Mouse (Mus musculus): ENCODE data around the gene Tapbp. TPM values are rescaled to one million over a fixed set of nuclear protein-coding genes. Genes with fewer than 3 reads are reported as not detected.

Tapbp gene
- total RNA-seq, 2 experiments from 2014 or later, result 43.2 to 43.9 TPM

- peak in 1 of 2 experiments; percentile 81 for DNase-seq (ENCODE audit: low spot score in 2 of 2)
Observed at GRCm38 (mm10) chr17:33920282-33921097, 4.8 kb downstream of the Tapbp start.

- no peak for DNase-seq (ENCODE audit: low spot score in 2 of 2)
Observed at GRCm38 (mm10) chr17:33921361-33921760, 5.7 kb downstream of the Tapbp start.

DNA sequence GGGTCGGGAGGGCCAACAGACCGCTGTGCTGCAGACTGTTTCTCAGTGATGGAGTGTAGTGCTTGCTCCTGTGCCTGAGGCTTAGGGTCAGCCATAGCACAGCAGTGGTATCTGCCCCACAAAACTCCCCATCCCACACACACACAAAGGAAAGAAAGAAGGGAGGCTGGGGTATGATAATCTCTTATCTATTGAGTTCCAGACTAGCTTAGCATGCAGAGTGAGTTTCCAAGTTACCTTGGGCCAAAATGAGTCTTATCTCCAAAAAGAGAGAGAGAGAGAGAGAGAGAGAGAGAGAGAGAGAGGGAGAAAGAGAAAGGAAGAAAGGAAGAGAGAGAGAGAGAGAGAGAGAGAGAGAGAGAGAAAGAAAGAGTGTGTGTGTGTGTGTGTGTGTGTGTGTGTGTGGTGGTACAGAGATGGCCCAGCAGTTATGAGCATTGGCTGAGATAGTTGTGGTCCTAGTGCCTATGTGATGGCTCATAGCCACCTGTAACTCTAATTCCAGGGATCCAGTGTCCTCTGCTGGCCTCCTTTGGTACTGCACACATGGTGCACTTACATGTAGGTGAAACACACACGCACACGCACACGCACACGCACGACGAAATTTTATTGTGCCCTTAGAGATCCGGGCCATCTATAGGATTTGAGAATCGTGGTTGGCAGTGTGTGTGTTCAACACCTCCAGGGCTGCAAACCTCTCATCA lies 9.0 kb downstream of the Tapbp start:
- DNase-seq (ENCODE audit: low spot score in 2 of 2), result no peak

- DNase-seq (ENCODE audit: low spot score in 2 of 2), result no peak
Observed at GRCm38 (mm10) chr17:33925406-33926116, 9.9 kb downstream of the Tapbp start.

GRCm38 (mm10) chr17:33926207-33926932 lies 10.7 kb downstream of the Tapbp start:
- DNase-seq (ENCODE audit: low spot score in 2 of 2), result no peak

- no peak for DNase-seq (ENCODE audit: low spot score in 2 of 2)
Observed at GRCm38 (mm10) chr17:33928251-33928947, 12.7 kb downstream of the Tapbp start.

GRCm38 (mm10) chr17:33929371-33930279 lies 13.9 kb downstream of the Tapbp start, which contains the start of gene Rgl2:
TSS of gene Rgl2 (plus strand) at chr17:33929543.
- DNase-seq (ENCODE audit: low spot score in 2 of 2), result peak; percentile 95

GRCm38 (mm10) chr17:33930280-33931158 lies 14.8 kb downstream of the Tapbp start:
- DNase-seq (ENCODE audit: low spot score in 2 of 2), result peak in 1 of 2 experiments; percentile 44

- no peak for DNase-seq (ENCODE audit: low spot score in 2 of 2)
Observed at GRCm38 (mm10) chr17:33931159-33931866, 15.6 kb downstream of the Tapbp start.

DNA sequence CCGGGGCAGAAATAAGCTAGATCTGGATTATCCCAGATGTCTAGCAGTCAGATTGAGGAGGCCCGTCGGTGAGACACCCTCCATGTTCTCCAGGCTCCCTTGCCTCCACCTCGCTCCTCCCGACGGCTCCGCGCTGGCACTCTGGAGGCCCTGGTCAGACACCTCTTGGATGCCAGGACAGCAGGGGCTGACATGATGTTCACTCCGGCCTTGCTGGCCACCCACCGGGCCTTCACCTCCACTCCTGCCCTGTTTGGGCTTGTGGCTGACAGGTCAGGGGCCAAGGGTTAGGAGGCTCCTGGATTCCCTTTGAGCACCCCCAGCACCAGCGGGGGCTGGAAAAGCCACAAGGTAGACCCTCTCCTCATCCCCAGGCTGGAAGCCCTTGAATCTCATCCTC lies 16.2 kb downstream of the Tapbp start:
- DNase-seq (ENCODE audit: low spot score in 2 of 2), result no peak

DNA sequence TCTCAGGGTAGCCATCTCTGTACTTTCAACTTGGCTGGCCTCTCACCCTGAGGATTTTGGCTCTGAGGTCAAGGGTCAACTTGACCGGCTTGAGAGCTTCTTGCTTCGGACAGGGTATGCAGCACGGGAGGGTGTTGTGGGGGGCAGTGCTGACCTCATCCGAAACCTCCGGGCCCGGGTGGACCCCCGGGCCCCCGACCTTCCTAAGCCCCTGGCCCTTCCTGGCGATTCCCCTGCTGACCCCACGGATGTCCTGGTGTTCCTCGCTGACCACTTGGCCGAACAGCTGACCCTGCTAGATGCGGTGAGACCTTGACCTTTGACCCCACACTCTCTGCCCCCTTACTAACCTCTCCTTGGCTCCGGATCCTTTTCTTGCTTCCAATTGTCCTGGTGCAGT lies 16.7 kb downstream of the Tapbp start:
- no peak for DNase-seq (ENCODE audit: low spot score in 2 of 2)

DNA sequence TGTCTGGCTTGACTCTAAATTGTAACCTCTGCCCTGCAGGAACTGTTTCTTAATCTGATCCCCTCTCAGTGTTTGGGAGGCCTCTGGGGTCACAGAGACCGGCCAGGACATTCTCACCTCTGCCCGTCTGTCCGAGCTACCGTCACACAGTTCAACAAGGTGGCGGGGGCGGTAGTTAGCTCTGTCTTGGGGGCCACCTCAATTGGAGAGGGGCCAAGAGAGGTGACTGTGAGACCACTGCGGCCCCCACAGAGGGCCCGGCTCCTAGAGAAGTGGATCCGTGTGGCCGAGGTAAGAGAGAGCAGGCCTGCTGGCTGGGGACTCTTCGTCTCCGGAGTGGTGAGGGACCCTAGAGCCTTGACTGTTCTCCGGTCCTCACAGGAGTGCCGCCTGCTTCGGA lies 17.3 kb downstream of the Tapbp start:
- DNase-seq (ENCODE audit: low spot score in 2 of 2), result no peak

- DNase-seq (ENCODE audit: low spot score in 2 of 2), result no peak
Observed at GRCm38 (mm10) chr17:33935422-33936055, 19.8 kb downstream of the Tapbp start.

- no peak for DNase-seq (ENCODE audit: low spot score in 2 of 2)
Observed at GRCm38 (mm10) chr17:33936993-33937392, 21.3 kb downstream of the Tapbp start.

DNA sequence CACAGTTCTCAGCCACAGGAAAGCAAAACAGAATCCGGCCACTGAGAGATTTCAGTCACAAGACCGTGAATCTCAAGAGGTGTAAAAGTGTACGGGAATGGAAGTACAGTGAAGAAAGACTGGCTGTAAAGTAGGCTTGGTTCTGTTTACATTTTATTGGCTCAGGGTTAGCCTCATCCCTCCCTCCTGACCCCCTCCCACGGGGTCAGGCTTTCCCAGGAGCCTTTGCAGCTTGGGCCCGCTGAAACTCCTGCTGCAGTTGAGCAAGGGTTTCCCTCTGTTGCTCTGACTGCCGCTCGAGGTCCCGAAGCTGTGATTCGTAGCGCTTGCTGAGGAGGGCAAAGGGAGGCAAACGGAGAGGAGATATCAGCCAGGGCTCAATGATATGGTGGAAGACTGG lies 23.1 kb downstream of the Tapbp start:
- no peak for DNase-seq (ENCODE audit: low spot score in 2 of 2)

- DNase-seq (ENCODE audit: low spot score in 2 of 2), result peak; percentile 77 to 90
Observed at GRCm38 (mm10) chr17:33940206-33940805, 24.6 kb downstream of the Tapbp start, which contains the start of the genes Pfdn6 and Wdr46. TSS of gene Pfdn6 (minus strand) at chr17:33940343. TSS of gene Wdr46 (plus strand) at chr17:33940660.

DNA sequence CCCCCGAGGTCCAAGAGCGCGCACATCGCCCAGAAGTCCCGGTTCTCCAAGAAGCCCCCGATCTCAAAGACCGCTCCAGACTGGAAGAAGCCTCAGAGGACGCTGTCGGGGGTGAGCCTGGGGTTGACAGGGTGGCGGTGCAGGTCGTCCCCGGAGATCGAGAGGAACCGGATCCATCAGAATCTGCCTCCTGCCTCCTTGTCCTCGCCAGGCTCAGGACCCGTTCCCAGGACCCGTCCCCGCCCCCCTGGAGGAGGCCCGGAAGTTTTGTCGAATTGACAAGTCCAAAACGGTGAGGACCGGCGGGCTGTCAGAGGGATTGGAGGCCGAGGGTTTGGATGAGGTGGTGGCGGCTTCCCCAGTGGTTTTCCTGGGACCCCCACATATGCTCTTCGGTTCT lies 25.3 kb downstream of the Tapbp start:
- DNase-seq (ENCODE audit: low spot score in 2 of 2), result peak in 1 of 2 experiments; percentile 45

All from gastrocnemius, postnatal 4 days (tissue).